Mouse (Mus musculus) forebrain, embryonic 16.5 days (tissue): ENCODE measurements around the gene Rps8. TPM values are rescaled to one million over a fixed set of nuclear protein-coding genes. Genes with fewer than 3 reads are reported as not detected.

ENCODE experiments used
- ATAC-seq: fragments of 200-750 bp; cut with Nextera tagmentation; 2 replicates; pipeline ENCODE4 v1.8.0; 2017; ENCODE audit warnings: mild to moderate bottlenecking, moderate library complexity
- H3K27ac ChIP-seq: fragments of 300-500 bp; sonication (generic); 2 replicates; pipeline ENCODE4 v1.5.1; 2014; ENCODE audit warnings: low read length, control low read depth
- H3K27me3 ChIP-seq: fragments of 300-500 bp; sonication (generic); replicated peaks from 2 replicates; pipeline ENCODE4 v1.6.1; 2014; ENCODE audit warnings: low read length; ENCODE audit not compliant: control insufficient read depth, insufficient read depth
- H3K36me3 ChIP-seq: fragments of 300-500 bp; sonication (generic); 2 replicates; pipeline ENCODE4 v1.6.1; 2014; ENCODE audit not compliant: control insufficient read depth, insufficient read depth
- H3K4me1 ChIP-seq: fragments of 300-500 bp; sonication (generic); replicated peaks from 2 replicates; pipeline ENCODE4 v1.6.1; 2014; ENCODE audit warnings: low read length; ENCODE audit not compliant: control insufficient read depth, insufficient read depth
- H3K4me2 ChIP-seq: fragments of 300-500 bp; sonication (generic); 2 replicates; pipeline ENCODE4 v1.6.1; 2014; ENCODE audit warnings: mild to moderate bottlenecking, low read length, control low read depth
- H3K4me3 ChIP-seq: fragments of 300-500 bp; sonication (generic); replicated peaks from 2 replicates; pipeline ENCODE4 v1.5.1; 2014; ENCODE audit warnings: mild to moderate bottlenecking, low read length, control low read depth
- H3K9ac ChIP-seq: fragments of 300-500 bp; sonication (generic); replicated peaks from 2 replicates; pipeline ENCODE4 v1.6.1; 2014; ENCODE audit warnings: low read depth, low read length, control low read depth
- H3K9me3 ChIP-seq: fragments of 300-500 bp; sonication (generic); 2 replicates; pipeline ENCODE4 v1.6.1; 2016; ENCODE audit warnings: low read length; ENCODE audit not compliant: control insufficient read depth
- WGBS: fragments of 180-500 bp; shearing (Covaris S2); extraction: QIAGEN DNeasy Blood & Tissue Kit; methylation state at CpG from one replicate; pipeline ENCODE4 v1.1.7; 2014; 5-methylcytosine and 5-hydroxymethylcytosine counted together
- polyA plus RNA-seq: library from polyadenylated mRNA; unstranded; fragments of >200 nt; fragmentation: Nextera tagmentation; extraction: Ambion mirVana; gene quantifications from 2 replicates; pipeline ENCODE4 v1.2.1, GENCODE M21; 2015

The Rps8 gene
- polyA plus RNA-seq, 1 experiment from 2014 or later = 418 TPM

DNA sequence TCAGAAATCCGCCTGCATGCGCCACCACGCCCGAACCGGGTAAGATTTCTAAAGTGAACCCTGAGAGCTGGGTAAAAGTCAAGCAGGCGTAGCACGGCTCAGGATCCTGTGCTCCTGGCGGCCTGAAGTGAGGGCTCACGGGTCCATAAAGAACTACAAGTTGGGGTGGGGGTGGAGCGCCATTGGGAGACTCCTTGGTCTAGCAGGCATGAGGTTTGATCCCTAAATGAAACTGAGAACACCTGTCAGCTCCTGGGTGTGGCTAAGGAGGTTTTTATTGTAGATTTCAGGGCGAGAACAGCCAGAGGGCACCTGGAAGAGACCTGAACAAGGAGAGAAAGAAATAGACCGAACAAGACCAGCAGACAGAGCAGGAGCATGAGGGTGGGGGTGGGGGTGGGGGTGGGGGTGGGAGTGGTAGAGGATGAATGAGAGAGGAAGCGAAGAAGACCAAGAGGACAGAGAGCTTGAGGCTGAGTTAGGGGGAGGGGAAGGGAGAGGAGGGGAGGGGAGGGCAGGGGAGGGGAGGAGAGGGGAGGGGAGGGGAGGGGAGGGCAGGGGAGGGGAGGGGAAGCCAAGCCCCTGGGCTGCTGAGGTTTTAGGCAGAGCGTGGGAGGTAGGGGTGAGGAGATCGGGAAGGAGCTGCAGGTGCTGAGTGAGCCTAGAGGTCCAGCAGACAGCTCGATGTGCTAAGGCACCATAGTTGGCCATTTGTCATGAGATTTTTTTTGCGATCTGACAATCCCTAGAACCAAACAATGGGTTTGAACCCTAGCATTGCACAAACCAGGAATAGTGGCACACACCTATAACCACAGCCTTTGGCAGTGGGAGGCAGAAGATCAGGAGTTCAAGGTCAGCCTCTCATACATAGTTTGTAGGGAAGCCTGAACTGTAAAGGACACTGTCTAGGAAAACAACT is 17.5 kb downstream of the Rps8 start:
- Histone ChIP-seq H3K36me3 (no peaks in the 10 kb centered on the region), H3K4me2 (no peak overlapping the region), H3K4me3 (no peak overlapping the region), H3K27ac (no peak overlapping the region), H3K9me3 (no peaks in the 10 kb centered on the region), H3K4me1 (peaks cover 4% of the 10 kb centered on the region), H3K9ac (no peak overlapping the region), H3K27me3 (0 out of 2 replicates have a peak, but pooled peaks cover 4% of the 10 kb centered on the region)
- 73% methylated on average over 16 of the region's 17 CpGs for WGBS
- no peak for ATAC-seq

DNA sequence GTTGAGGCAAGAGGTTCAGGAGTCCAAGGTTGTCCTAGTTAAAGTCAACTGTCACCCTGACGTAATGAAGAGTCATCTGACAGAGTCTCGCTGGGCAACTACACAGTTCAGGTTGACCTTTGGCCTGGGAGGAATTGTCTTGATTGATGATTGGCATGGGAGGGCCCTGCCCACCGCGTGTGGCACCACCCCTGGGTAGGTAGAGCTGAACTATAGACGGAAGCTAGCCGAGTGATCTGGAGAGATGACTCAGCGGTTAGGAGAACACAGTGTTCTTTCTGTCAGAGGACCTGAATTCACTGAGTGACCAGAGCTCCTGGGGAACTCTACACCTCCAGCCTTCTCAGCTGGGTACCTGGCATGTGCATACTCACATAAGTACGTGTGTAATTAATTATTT is 20.0 kb downstream of the Rps8 start:
- Histone ChIP-seq H3K4me3 (no peak overlapping the region), H3K27me3 (0 out of 2 replicates have a peak, but pooled peaks cover 4% of the 10 kb centered on the region), H3K9ac (no peak overlapping the region), H3K27ac (no peak overlapping the region), H3K36me3 (no peaks in the 10 kb centered on the region), H3K4me1 (peaks cover 20% of the 10 kb centered on the region), H3K4me2 (no peak overlapping the region), H3K9me3 (no peaks in the 10 kb centered on the region)
- ATAC-seq = no peak
- WGBS = 37% methylated on average over 8 of the region's 8 CpGs

DNA sequence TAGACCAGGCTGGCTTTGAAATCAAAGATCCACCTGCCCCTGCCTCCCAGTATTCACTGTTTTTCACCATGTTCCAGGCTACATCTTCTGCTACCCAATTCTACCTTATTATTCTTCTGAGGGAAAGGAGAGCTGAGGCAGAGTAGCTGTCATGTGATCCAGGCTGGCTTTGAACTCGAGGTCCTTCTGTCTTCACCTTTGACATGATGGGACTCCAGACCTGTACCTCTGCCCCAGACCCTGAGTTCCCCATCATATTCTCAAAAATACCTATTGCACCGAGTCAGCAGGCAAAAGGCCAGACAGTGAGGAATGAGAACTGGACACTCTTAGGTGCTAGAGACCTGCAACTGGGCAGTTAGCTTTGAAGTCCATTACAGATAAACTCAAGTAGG is 21.4 kb downstream of the Rps8 start:
- Histone ChIP-seq H3K4me1 (peaks cover 20% of the 10 kb centered on the region), H3K36me3 (no peaks in the 10 kb centered on the region), H3K4me3 (no peak overlapping the region), H3K27me3 (0 out of 2 replicates have a peak, but pooled peaks cover 4% of the 10 kb centered on the region), H3K27ac (no peak overlapping the region), H3K9ac (no peak overlapping the region), H3K4me2 (peak overlapping the region; percentile 93; the same call in 1 of the 2 replicates), H3K9me3 (no peaks in the 10 kb centered on the region)
- ATAC-seq = no peak
- WGBS = 44% methylated on average over 2 of the region's 2 CpGs

DNA sequence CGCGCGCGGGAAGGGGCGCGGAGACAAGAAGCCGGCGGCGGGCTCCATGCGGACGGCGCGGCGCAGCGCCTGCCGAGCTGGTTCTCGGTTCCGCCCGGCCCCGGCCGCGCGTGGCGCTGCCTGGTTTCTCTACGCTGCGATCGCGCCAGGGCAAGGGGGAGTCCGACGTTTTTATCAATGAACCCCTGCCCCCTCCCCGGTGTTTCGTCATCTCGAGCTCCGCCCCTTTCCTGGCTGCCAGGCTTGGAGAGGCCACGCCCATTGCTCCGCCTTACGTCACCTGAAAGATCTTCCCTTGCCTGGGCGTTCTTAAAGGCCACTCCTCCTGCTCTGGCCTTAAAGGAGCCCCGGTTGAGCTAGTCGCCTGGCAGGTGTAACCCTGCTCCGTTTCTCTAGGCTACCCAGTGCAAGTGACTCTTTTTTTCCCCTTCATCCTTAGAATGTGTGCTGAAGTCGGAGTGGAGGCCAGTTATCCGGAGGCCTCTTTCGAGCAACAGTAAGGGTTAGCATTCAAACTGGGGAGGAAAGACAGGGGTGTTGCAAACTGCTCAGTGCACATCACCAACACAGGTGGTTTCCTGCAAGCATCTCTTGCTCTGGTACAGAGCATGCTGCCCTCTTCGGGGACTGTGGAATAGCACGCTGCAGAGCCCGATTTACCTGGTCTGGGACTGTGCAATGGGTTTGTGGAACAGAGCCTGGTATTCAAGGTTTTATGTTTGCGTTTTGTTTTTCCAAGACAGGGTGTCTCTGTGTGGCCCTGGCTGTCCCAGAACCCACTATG is 22.0 kb downstream of the Rps8 start, which contains the start of gene Plk3:
Gene Plk3 (minus strand): TSS at position 147 of the 784 bp plus-strand sequence.
- Histone ChIP-seq H3K36me3 (no peaks in the 10 kb centered on the region), H3K9me3 (no peaks in the 10 kb centered on the region), H3K4me3 (peak within 1 kb of the TSS; percentile 66), H3K27ac (peak within 1 kb of the TSS; percentile 10), H3K4me1 (peaks cover 20% of the 10 kb centered on the region), H3K9ac (peak within 1 kb of the TSS; percentile 77), H3K4me2 (peak within 1 kb of the TSS; percentile 93), H3K27me3 (0 out of 2 replicates have a peak, but pooled peaks cover 4% of the 10 kb centered on the region)
- 3% methylated on average over 23 of the region's 48 CpGs for WGBS
- peak; percentile 89 for ATAC-seq

DNA sequence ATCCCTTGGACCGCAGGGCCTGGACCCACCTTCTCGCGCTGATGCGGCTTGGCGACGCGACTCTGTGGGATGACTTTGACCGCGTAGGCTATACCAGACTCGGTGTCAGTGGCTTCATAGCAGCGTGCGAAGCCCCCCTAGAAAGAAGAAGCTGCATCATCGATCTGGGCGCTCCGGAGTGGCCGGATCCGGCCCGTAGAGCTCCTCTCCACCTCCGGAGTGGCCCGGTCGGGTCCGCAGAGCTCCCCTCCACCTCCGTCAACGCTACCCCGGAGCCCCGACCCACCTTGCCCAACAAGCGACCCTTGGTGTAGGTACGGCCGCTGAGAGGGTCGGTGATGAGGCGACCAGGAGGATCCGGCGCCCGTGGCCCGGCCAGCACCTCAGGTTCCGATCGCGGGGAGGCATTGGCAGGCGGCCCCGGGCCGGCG is 22.7 kb downstream of the Rps8 start:
- WGBS = under 1% methylated on average over 42 of the region's 42 CpGs
- ATAC-seq = peak; percentile 41

DNA sequence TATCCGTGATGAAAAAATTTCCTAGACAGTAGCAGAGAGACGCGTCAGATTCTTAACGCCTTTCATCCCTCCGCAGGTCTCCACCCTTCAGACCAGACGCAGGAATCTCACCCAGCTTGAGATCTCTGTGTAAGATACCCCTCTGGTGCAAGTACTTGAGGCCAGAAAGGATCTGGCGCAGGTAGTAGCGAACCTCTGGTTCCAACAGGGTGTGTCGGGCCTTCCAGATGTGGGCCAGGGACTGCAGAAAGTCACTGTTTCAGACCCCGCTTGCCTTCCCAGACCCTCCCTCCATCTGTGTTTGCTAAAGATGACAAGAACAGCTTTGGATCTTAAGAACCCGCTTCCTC is 23.3 kb downstream of the Rps8 start:
- Histone ChIP-seq H3K27ac (no peak overlapping the region), H3K4me3 (peak overlapping the region; percentile 66), H3K9ac (peak overlapping the region; percentile 77), H3K36me3 (no peaks in the 10 kb centered on the region), H3K4me2 (peak overlapping the region; percentile 93), H3K4me1 (peaks cover 20% of the 10 kb centered on the region), H3K27me3 (0 out of 2 replicates have a peak, but pooled peaks cover 4% of the 10 kb centered on the region), H3K9me3 (no peaks in the 10 kb centered on the region)
- ATAC-seq = no peak
- 11% methylated on average over 11 of the region's 11 CpGs for WGBS

More for the DNA sequence above, 22.7 kb downstream of the Rps8 start:
- no peaks in the 10 kb centered on the region for H3K36me3 ChIP-seq
- H3K9ac ChIP-seq = peak overlapping the region; percentile 77
- 0 out of 2 replicates have a peak, but pooled peaks cover 4% of the 10 kb centered on the region for H3K27me3 ChIP-seq
- H3K27ac ChIP-seq = peak overlapping the region; percentile 10; the same call in 1 of the 2 replicates
- H3K4me1 ChIP-seq = peaks cover 20% of the 10 kb centered on the region
- no peaks in the 10 kb centered on the region for H3K9me3 ChIP-seq
- peak overlapping the region; percentile 93 for H3K4me2 ChIP-seq
- peak overlapping the region; percentile 66 for H3K4me3 ChIP-seq

DNA sequence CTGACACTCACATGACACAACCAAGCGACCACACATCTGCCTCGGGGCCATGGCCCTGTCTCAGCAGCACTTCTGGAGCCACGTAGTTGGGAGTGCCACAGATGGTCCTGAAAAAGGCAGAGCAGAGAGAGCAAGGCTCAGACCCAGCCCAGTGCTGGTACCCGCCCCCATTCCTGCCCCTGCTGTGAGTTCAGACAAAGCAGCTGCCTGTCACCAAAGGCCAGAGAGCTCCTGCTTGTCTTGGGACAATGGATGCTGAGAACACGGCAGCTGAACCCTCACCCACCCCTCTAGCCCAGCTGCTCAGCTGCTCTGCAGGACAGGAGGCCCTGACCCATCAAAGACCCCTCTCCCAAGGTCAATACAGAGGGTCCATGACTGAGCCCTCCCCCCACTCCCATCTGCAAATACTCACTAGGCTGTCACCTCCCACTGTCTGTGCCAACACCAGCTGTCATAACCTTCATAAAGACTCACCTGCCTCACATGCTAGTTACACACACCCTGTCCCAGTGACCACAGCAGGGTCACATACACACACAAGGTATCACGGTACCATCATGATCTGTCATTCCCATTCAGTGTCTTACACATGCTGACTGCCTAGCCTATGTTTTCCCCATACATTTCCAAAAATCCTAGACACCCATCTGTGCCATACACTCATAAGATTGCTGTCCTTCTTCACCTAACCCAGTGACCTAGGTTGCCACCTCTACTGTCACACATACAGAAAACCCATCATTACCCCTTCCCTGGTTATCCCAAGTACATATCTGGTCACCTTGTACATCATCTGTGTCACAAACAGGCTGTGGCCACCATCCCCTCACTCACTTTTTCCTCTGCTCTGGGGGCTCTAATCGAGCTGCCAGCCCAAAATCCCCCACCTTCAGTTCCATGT is 23.9 kb downstream of the Rps8 start:
- Histone ChIP-seq H3K27ac (no peak overlapping the region), H3K4me3 (peak overlapping the region; percentile 66), H3K4me2 (peak overlapping the region; percentile 93), H3K9me3 (no peaks in the 10 kb centered on the region), H3K9ac (no peak overlapping the region; the same call in none of the 2 replicates), H3K36me3 (no peaks in the 10 kb centered on the region), H3K4me1 (peaks cover 20% of the 10 kb centered on the region), H3K27me3 (0 out of 2 replicates have a peak, but pooled peaks cover 4% of the 10 kb centered on the region)
- peak; percentile 19; the same call in 1 of the 2 replicates for ATAC-seq
- 5% methylated on average over 7 of the region's 7 CpGs for WGBS

DNA sequence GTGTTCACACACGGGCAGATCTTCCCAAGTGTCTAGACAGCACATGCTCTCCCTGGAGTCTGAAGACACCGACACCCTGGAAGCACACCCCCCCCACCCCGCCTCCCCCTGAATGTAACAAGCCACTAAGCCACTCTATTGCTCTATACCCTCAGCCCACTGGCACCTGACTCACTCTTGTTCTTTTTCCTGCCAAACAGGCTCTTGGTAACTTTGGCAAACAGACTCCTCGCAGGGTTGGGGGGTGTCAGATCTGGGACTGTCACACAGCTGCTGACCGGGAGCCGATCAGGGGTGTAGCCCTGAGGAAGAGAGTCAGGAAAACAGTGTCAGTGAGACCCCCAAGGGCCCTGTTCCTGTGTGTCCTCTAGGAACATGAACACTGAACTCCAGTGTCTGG is 24.8 kb downstream of the Rps8 start:
- 0 out of 2 replicates have a peak, but pooled peaks cover 4% of the 10 kb centered on the region for H3K27me3 ChIP-seq
- WGBS = 43% methylated on average over 6 of the region's 6 CpGs
- H3K4me2 ChIP-seq = no peak overlapping the region

More for the DNA sequence above, 24.8 kb downstream of the Rps8 start:
- ATAC-seq = no peak
- H3K4me3 ChIP-seq = no peak overlapping the region
- peaks cover 21% of the 10 kb centered on the region for H3K4me1 ChIP-seq
- H3K36me3 ChIP-seq = no peaks in the 10 kb centered on the region
- H3K27ac ChIP-seq = no peak overlapping the region
- H3K9ac ChIP-seq = no peak overlapping the region
- H3K9me3 ChIP-seq = no peaks in the 10 kb centered on the region
